Mouse (Mus musculus) kidney, postnatal 0 days (tissue): ENCODE results near the gene Ablim2. TPM values are rescaled to one million over a fixed set of nuclear protein-coding genes. Genes with fewer than 3 reads are reported as not detected.

Experiments
- ATAC-seq: fragments of 200-750 bp; cut with Nextera tagmentation; replicated peaks from 2 replicates; pipeline ENCODE4 v1.8.0; 2017; ENCODE audit warnings: low read depth, moderate number of reproducible peaks, moderate TSS enrichment, moderate library complexity; ENCODE audit not compliant: low FRiP score
- DNase-seq: peaks from one replicate; pipeline ENCODE4 v3.0.0-alpha.2; 2016; ENCODE audit warnings: low spot score
- H3K27ac ChIP-seq: fragments of 300-500 bp; sonication (generic); 2 replicates; pipeline ENCODE4 v1.5.1; 2014; ENCODE audit warnings: mild to moderate bottlenecking
- H3K27me3 ChIP-seq: fragments of 300-500 bp; sonication (generic); 2 replicates; pipeline ENCODE4 v1.6.1; 2014; ENCODE audit warnings: low read length, mixed read lengths; ENCODE audit not compliant: insufficient read depth
- H3K36me3 ChIP-seq: fragments of 300-500 bp; sonication (generic); 2 replicates; pipeline ENCODE4 v1.6.1; 2014; ENCODE audit warnings: low read length, mixed read lengths; ENCODE audit not compliant: insufficient read depth
- H3K4me1 ChIP-seq: fragments of 300-500 bp; sonication (generic); replicated peaks from 2 replicates; pipeline ENCODE4 v1.6.1; 2014; ENCODE audit warnings: antibody characterized with exemption, low read length, mixed read lengths; ENCODE audit not compliant: insufficient read depth
- H3K4me2 ChIP-seq: fragments of 300-500 bp; sonication (generic); 2 replicates; pipeline ENCODE4 v1.6.1; 2014; ENCODE audit warnings: mild to moderate bottlenecking, low read length, moderate library complexity, mixed read lengths
- H3K4me3 ChIP-seq: fragments of 300-500 bp; sonication (generic); replicated peaks from 2 replicates; pipeline ENCODE4 v1.5.1; 2014; ENCODE audit warnings: low read depth, low read length
- H3K9ac ChIP-seq: fragments of 300-500 bp; sonication (generic); 2 replicates; pipeline ENCODE4 v1.6.1; 2014; ENCODE audit warnings: low read depth, low read length
- H3K9me3 ChIP-seq: fragments of 300-500 bp; sonication (generic); replicated peaks from 2 replicates; pipeline ENCODE4 v1.6.1; 2016; ENCODE audit warnings: low read length, inconsistent platforms, mixed read lengths
- CTCF ChIP-seq: IDR thresholded peaks from 2 replicates; pipeline ENCODE4 v1.5.1; 2016; ENCODE audit warnings: antibody characterized with exemption, low read depth, mild to moderate bottlenecking, moderate library complexity
- WGBS: fragments of 180-500 bp; shearing (Covaris S2); extraction: QIAGEN DNeasy Blood & Tissue Kit; methylation state at CpG from one replicate; pipeline ENCODE4 v1.1.7; 2014; 5-methylcytosine and 5-hydroxymethylcytosine counted together
- polyA plus RNA-seq: library from polyadenylated mRNA; unstranded; fragments of >200 nt; fragmentation: Nextera tagmentation; extraction: Ambion mirVana; gene quantifications from 2 replicates; pipeline ENCODE4 v1.2.1, GENCODE M21; 2015

Ablim2 gene
- polyA plus RNA-seq, 1 experiment from 2014 or later, result 3.9 TPM

DNA sequence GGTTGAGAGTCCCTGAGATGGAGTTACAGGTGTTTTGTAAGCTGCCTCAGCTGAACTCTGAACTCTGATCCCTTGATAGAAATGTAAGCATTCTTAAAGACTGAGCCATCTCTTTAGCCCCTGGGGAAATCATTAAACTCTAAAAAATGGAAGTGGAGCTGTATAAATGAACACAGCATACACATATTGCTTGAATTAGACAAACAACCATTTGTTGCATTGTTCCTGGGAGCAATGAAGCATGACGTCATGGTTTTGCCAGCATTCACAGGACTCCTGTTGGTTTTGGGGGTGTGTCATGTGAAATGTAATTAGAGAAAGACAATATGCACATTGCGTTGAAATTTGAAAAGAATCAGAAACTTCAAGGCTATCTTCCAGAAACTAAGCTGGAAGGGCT, 132.0 kb downstream of the Ablim2 start:
- TF ChIP-seq CTCF, result no peak
- no peak for ATAC-seq
- Histone ChIP-seq H3K27ac (no peak overlapping the region), H3K4me3 (no peak overlapping the region), H3K27me3 (no peaks in the 10 kb centered on the region), H3K36me3 (no peaks in the 10 kb centered on the region), H3K4me2 (no peak overlapping the region), H3K9ac (no peak overlapping the region), H3K4me1 (no peaks in the 10 kb centered on the region), H3K9me3 (no peaks in the 10 kb centered on the region)
- no peak for DNase-seq
- WGBS, result 57% methylated on average over 2 of the region's 2 CpGs

DNA sequence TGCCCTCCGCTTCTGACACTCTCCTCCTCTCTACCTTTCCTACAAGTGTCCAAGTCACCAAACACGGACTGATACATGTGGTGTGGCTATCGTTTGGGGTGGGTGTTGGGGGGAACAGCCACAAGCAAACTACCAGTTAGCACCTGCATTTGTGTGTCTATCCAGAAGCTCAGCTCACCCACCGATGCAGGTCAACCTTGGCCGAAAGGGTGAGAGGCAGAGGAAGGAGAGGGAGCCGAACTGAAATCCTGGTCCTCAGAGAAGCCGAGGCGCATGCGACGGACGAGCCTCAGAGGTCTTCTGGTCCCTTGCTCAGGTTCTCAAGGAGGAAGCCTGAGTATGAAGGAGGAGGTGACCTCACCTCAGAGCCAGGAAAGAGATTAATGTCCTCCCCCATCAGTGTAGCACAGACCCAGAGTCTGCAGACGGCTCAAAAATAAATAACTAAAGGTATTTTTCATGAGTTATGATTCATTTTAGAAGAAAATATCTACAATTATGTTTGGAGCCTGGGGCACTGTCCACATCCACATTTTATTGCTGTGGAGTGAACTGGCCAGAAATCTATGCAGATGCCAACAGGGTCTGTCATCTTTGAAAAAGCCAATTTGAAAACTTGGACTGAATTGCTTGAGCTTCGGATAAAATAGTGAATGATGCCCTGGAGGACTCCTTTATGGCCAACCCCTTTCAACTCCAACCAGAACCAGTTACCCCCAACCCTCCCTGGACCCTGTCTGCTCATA, 133.5 kb downstream of the Ablim2 start:
- Histone ChIP-seq H3K4me2 (no peak overlapping the region), H3K4me3 (no peak overlapping the region), H3K27me3 (no peaks in the 10 kb centered on the region), H3K27ac (no peak overlapping the region), H3K4me1 (peaks cover 4% of the 10 kb centered on the region; the same call in 1 of the 2 replicates), H3K9me3 (no peaks in the 10 kb centered on the region), H3K36me3 (no peaks in the 10 kb centered on the region), H3K9ac (no peak overlapping the region)
- no peak for TF ChIP-seq CTCF
- DNase-seq (no peak), ATAC-seq (no peak)
- WGBS, result 78% methylated on average over 13 of the region's 13 CpGs

DNA sequence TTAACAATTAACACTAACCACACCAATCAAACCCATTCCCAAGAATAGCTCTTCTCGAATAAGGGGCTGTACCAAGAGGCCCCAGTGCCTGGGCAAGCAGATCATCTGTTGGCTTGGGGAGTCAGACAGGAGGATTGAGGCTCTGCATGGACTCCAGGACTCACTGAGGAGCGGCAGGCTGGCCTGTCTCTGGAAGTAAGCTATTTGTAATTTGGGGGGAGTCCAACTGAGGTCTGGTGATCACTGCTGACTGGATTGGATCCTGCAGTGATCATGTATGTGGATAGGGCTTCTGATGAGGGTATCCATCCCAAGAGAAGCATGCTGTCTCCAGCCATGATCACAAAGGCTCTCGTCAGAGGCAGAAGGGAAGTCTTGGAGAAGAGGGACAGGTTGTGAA, 134.7 kb downstream of the Ablim2 start:
- ATAC-seq, result no peak
- Histone ChIP-seq H3K4me2 (no peak overlapping the region), H3K4me1 (peaks cover 9% of the 10 kb centered on the region), H3K27me3 (no peaks in the 10 kb centered on the region), H3K27ac (no peak overlapping the region), H3K9ac (no peak overlapping the region), H3K4me3 (no peak overlapping the region), H3K9me3 (no peaks in the 10 kb centered on the region), H3K36me3 (no peaks in the 10 kb centered on the region)
- TF ChIP-seq CTCF, result no peak
- WGBS, result 76% methylated on average over 3 of the region's 3 CpGs
- DNase-seq, result no peak

DNA sequence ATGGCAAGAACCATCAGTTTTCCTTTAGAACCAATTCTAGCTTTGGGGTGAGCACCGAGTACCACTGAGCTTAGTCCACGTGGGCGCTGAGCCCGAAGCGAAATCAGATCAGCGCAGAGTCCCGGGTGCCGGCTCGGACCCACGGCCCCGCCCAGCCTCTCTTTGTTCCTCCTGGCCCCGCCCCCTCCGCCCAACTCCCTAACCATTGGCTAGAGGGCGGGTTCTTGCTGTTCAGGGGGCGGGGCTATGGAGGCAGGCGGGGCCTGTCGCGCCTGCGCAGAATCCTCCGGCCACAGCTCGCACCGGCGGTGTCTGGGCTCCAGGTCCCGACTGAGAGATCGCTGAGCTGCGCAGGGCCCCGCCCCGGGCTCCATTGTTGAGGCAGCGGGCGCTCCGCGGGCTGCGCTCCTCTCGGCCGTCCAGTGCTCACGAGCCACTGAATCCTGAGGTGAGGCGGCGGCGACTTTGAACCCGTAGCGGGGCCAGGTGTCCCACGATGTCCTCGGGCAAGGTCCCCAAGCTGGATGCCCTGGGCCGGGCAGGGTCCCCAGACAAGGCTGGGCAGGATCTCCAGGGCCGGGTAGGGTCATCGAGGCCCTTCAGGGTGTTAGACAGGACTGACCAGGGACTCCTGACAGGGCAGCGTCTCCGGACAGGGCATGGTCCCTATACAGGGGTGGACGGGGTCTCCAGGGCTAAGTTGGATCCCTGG, 135.6 kb downstream of the Ablim2 start, which contains the start of gene Afap1:
Gene Afap1 (plus strand): TSS at position 227 of the 712 bp plus-strand sequence.
- under 1% methylated on average over 46 of the region's 49 CpGs for WGBS
- Histone ChIP-seq H3K4me3 (peak within 1 kb of the TSS; percentile 73), H3K27ac (peak within 1 kb of the TSS; percentile 81), H3K4me2 (peak within 1 kb of the TSS; percentile 67), H3K9ac (peak within 1 kb of the TSS; percentile 80), H3K4me1 (peaks cover 13% of the 10 kb centered on the region), H3K27me3 (no peaks in the 10 kb centered on the region), H3K9me3 (no peaks in the 10 kb centered on the region), H3K36me3 (no peaks in the 10 kb centered on the region)
- TF ChIP-seq CTCF, result no peak
- ATAC-seq, result peak; percentile 93
- DNase-seq, result peak; percentile 99

DNA sequence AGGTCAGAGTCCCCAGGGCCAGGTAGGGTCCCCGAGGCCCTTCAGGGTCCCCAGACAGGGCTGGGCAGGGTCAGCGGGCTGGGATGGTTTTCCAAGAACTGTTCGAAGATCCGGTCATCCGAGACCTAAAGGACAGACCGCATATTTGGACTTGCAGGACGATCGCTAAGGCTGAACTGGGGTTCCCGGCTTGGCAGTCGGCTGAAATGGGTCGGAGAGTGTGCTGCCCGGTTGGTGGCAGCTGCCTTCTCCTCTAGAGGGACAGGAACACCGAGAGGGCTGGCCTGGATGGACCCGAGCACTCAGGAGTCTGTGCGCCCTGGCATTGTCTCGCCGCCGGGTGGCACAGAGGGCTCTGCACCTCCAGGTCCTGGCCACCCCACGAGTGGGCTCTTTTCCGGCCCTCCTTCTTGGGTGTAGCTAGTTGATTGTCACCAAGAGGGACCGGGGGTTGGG, 136.2 kb downstream of the Ablim2 start:
- under 1% methylated on average over 21 of the region's 21 CpGs for WGBS
- ATAC-seq (peak; percentile 60), DNase-seq (peak; percentile 73)
- Histone ChIP-seq H3K4me3 (peak overlapping the region; percentile 73), H3K27me3 (no peaks in the 10 kb centered on the region), H3K9ac (peak overlapping the region; percentile 80), H3K36me3 (no peaks in the 10 kb centered on the region), H3K4me1 (peaks cover 14% of the 10 kb centered on the region), H3K27ac (peak overlapping the region; percentile 81), H3K4me2 (peak overlapping the region; percentile 67), H3K9me3 (no peaks in the 10 kb centered on the region)
- peak; percentile 48 for TF ChIP-seq CTCF

DNA sequence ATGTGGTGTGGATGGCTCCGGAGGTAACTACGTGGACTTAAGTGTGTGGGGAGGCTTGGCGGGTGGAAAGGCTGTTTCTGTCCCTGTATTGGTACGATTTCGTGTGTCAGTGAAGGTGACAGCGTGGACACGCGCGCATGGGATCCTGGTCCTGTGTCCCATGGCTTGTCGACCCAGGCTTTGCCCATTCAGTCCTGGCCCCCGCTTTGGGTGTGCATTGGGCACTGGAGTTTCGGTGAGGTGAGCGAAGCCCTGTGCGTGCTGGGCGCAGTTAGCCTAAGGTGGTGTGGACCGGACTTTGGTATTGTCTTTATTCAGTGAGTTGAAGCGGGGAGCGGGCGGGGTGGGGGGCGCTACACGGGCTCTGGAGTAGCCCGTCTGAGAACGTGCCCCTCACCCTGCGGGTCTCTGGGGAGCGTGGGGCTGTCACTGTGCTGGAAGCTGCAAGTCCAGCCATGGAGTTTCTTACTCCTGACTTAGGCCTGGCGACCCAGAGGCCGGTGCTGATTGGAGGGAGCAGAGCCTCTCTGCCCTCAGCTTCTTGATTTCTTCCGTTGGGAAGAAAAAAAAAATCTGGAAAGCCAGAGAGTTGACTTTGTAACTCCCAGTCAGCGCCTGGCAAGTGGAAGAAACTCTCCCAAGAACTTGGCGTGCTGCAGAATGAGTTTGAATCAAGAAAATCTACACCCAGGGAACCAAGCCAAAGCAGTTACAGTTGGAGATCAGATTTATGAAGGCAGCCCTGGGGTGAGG, 136.8 kb downstream of the Ablim2 start:
- no peak for ATAC-seq
- peak; percentile 78 for DNase-seq
- peaks cover 15% of the 10 kb centered on the region for H3K4me1 ChIP-seq

More for the DNA sequence above, 136.8 kb downstream of the Ablim2 start:
- H3K27me3 ChIP-seq, result no peaks in the 10 kb centered on the region
- peak overlapping the region; percentile 81 for H3K27ac ChIP-seq
- TF ChIP-seq CTCF, result no peak
- 4% methylated on average over 30 of the region's 30 CpGs for WGBS
- H3K4me3 ChIP-seq, result peak overlapping the region; percentile 73
- peak overlapping the region; percentile 80 for H3K9ac ChIP-seq
- H3K36me3 ChIP-seq, result no peaks in the 10 kb centered on the region
- H3K4me2 ChIP-seq, result peak overlapping the region; percentile 67
- no peaks in the 10 kb centered on the region for H3K9me3 ChIP-seq
